Mouse (Mus musculus) neutrophil, adult 5-6 weeks (primary cell): Measurements from ENCODE around the gene Top2b. TPM values are rescaled to one million over a fixed set of nuclear protein-coding genes. Genes with fewer than 3 reads are reported as not detected.
A peak's percentile ranks its signal among the peaks of the same experiment; 100 is the strongest.

Experiments
- ATAC-seq: fragments of 151-379, 151-347 bp; 2 replicates; pipeline ENCODE4 v1.8.0; 2017; ENCODE audit warnings: mild to moderate bottlenecking, moderate TSS enrichment; ENCODE audit not compliant: insufficient number of reproducible peaks, poor library complexity, low FRiP score, severe bottlenecking; ENCODE audit errors: extremely low read depth
- total RNA-seq: library from RNA; stranded (forward); fragments of 200-1000 nt; gene quantifications from 2 replicates; pipeline ENCODE4 v1.2.3, GENCODE M21; 2017

The Top2b gene
- 302 and 306 TPM in 2 replicates for total RNA-seq

DNA sequence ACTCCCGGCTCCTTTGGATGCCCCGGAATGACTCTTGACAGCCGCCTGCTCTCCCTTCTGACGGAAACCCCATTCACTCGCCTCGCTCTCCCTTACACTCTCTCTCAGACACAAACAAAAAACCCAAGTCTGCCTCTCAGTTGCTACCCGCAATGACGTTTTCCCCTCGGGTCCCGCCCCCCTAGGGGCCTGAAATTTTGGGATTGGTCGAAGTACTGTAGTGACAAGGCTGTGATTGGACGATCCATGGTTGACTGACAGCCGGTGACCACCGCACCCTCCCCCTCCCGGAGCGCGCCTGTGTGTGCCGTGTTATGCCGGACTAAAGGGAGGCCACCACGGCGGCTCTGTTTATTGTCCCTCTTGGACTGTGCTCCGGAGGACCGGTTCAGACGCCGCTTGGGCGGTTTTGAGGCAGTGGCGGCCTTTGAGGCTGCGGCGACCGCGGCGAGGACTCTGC is at the start of gene Top2b:
TSS of gene Top2b (plus strand) at position 302 of the 460 bp plus-strand sequence.
- ATAC-seq = peak; percentile 95

DNA sequence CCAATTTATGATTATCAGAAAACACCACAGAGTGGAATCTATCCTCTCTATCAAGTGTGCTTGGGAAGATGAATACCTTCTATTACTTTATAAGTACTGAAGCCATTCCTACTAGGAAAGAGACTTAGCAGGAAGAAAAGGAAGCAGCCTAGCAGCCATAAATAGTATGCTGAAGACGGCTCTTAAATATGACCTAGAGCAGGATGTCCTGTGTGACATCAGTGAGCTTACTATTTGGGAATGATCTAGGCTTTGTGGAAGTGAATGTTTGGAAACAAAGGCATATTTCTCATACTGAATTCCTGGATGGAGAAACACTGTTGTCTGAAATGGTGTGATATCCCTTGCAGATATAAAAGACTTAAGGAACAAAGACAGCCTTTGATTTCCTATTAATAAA is 48.3 kb upstream of the Top2b start:
- ATAC-seq = no peak

DNA sequence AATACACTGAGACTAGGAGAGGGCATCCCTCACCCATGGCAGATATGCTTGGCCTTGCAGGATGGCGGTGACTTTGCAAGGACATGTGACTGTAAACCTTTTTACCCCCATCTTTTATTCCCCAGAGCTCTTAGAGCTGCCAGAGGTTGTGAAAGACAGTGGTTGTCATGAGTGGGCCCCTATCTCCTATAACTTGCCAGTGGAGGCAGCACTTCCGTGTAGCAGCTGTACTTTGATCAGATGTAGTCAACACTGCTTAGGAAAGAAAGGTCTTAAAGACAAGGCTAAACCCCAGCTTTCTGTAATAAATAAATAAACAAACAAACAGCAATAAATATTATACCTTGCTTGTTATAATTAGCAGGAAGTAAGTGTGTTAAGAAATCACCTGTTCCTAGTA is 45.2 kb upstream of the Top2b start:
- ATAC-seq = no peak

DNA sequence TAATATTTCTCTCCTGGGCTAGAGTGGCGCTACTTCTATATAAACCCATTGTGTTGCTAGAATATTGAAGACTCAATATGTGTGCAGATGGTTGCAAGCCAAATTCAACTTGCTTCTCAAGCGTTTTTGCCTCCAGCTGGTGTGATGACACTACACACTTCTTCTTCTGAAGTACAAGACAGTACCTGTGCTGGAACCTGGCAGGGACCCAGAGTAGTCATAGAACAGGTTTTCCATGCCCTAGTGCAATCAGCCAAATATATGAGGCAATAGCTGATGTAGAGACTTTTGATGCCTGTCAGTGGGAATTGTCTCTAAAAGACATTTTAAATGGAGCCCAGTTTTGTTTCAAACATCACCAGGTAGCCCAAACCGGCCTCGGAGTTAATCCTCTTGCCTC is 40.6 kb upstream of the Top2b start:
- no peak for ATAC-seq

- ATAC-seq = no peak
Measured at GRCm38 (mm10) chr14:16325208-16325607, 39.8 kb upstream of the Top2b start.

DNA sequence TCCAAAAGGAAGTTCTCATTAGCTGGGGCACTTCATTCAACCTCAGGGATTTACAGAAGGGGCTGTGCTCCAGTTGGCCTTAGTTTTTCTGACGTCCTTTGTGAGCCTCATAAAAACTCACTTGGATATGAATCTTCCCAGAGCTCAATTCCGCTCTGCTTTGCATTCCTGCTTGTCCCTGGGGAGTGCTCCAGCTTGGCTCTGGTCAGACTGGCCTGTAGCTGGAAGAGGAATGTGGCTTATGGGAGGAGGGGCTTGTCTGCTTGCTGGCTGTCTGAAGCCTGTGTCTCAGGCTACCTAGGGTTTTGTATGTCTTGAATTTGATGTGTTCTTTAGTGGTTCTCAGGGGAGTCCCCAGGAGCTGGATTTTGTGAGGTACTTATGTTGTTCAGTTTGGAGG is 36.4 kb upstream of the Top2b start:
- ATAC-seq = no peak

GRCm38 (mm10) chr14:16328959-16329480 is 36.0 kb upstream of the Top2b start:
- ATAC-seq = no peak

GRCm38 (mm10) chr14:16329756-16330155 is 35.2 kb upstream of the Top2b start:
- ATAC-seq = no peak

- ATAC-seq = no peak
Measured at GRCm38 (mm10) chr14:16334260-16334659, 30.7 kb upstream of the Top2b start.

GRCm38 (mm10) chr14:16335835-16336417 is 29.1 kb upstream of the Top2b start:
- ATAC-seq = no peak

- ATAC-seq = no peak
Measured at GRCm38 (mm10) chr14:16347505-16347904, 17.5 kb upstream of the Top2b start.

GRCm38 (mm10) chr14:16359704-16360103 is 5.3 kb upstream of the Top2b start:
- ATAC-seq = no peak

DNA sequence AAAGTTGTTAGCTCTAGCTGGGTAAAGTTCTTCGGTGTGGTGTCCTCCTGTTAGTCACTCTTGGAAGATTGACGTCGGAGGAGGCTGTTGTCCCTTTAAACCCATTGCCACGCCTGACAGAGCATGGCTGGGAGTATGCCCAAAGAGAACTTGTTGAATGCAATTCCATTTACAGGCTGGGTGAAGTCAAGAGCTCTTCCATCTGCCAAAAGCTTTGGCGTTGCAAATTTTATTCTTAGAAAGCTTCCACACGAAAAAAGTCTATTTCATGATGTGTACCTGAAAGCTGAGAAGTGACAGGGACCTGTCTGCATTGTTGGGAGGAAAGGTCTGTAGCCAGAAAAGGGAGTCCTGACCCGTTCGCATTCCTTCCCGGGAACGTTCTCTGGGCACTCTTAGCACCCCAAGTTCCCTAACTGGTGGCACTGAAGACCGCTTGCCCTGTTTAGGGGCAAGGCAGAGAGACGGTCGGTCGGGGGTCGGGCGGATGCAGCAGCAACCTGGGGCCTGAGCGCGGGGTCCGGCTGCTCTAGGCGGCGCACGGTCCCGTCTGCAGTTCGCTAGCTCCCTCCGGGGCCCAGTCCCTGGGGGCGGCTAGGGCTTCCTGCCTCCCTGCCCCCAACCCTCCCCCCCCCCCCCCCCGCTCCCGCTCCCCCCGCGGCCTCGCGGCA is 683 bp upstream of the Top2b start:
- ATAC-seq = peak; percentile 28

GRCm38 (mm10) chr14:16365362-16366173 is 589 bp downstream of the Top2b start:
- peak; percentile 18 for ATAC-seq

GRCm38 (mm10) chr14:16366174-16366889 is 1.4 kb downstream of the Top2b start:
- no peak for ATAC-seq

DNA sequence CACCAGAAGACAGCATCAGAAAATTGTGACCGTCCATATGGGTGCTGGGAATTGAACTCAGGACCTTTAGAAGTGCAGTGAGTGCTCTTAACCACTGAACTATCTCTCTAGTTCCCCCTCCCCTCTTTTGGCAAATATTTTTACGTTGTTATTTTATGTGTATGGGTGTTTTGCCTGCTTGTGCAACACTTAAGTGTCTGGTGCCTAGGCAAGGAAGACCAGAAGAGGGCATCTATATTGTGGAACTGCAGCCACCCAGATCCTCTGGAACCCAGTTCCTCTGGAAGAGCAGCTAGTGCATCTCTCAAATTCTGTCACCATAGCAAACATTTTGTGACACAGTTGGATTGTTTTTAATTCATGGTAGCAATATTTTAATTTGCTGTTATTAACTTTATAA is 2.0 kb downstream of the Top2b start:
- no peak for ATAC-seq

DNA sequence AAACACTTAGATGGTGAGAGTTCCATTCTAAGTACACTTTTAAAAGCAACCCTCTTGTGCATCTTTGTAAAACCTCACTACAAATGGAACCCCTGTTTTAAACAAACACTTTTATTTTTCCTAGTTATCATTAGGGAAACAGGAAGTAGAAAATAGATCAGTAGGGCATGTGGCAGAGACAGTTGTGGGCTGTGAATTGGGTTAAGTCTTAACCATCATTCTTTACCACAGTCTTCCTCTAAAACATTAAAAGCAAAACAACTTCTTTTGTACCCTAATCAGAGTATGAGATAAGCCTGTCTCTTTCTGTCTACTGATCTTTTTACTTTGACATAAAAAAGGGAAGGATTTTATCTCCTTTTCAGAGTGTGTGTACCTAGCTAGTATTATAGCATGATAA is 7.8 kb downstream of the Top2b start:
- ATAC-seq = 0 out of 2 replicates have a peak, but pooled peaks have one; percentile 13

- ATAC-seq = no peak
Measured at GRCm38 (mm10) chr14:16373190-16373589, 8.2 kb downstream of the Top2b start.

DNA sequence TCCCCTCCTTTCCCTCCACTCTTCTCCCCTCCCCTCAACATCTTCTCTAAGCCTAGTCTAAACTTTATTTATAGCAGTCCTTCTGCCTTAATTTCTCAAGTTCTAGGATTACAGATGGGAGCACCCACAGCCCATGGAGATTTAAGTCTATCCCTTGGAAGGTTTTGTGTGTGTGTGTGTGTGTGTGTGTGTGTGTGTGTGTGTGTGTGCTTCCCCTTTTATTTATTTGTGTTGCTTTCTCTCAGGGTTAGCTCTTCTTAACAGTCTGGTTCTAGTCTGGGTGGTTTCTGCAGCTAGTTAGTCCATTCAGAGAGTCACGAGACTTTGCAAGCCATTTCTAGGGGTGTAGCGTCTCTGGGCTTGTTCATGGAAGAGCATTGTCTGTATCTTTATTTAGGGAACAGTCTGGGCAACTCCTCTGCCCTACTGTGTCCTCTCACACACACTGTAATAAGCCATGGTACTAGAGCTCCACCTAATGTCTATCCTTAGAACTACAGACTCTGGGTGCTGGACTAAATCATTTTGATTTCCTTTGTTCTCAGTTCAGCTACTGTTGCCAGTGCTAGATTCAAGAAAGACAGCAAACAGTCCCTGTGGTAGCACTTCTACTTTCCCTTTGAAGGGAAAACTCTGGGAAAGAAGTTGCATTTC is 15.1 kb downstream of the Top2b start:
- peak; percentile 98 for ATAC-seq
